Mouse (Mus musculus): ENCODE data around the gene Drc7. TPM values are rescaled to one million over a fixed set of nuclear protein-coding genes. Genes with fewer than 3 reads are reported as not detected.
"Not testable (repeated sequence)": the region's sequence is repeated elsewhere in the genome, so short reads cannot be mapped to it uniquely, and the experiment has no call there.

Drc7 gene
- not detected for total RNA-seq (2018; cell fraction: chromatin; rRNA removed)
- not detected for total RNA-seq (2018; cell fraction: cytosol; rRNA removed)
- total RNA-seq (2018; cell fraction: nucleus; rRNA removed), result not detected
- polyA plus RNA-seq (2018), result not detected in 3 replicates

GRCm38 (mm10) chr8:95054927-95055510, at the start of gene Drc7:
Drc7 (plus strand) TSS chr8:95055103.
- Histone ChIP-seq H3K36me3 (ENCODE audit: inconsistent target) (no peaks in the 10 kb centered on the region), H3K4me3 (ENCODE audit: inconsistent target) (no peak within 1 kb of the TSS), H3K79me2 (ENCODE audit: inconsistent target) (no peaks in the 10 kb centered on the region), H3K27ac (no peak within 1 kb of the TSS)
- WGBS (ENCODE audit: missing documents), result 50% methylated on average over 1 of the region's 2 CpGs

GRCm38 (mm10) chr8:95012442-95012919, 42.4 kb upstream of the Drc7 start:
- Histone ChIP-seq H3K27ac (no peak overlapping the region), H3K4me3 (ENCODE audit: inconsistent target) (no peak overlapping the region), H3K79me2 (ENCODE audit: inconsistent target) (no peaks in the 10 kb centered on the region), H3K36me3 (ENCODE audit: inconsistent target) (no peaks in the 10 kb centered on the region)
- WGBS (ENCODE audit: missing documents), result 26% methylated on average over 15 of the region's 15 CpGs

GRCm38 (mm10) chr8:95015866-95016265, 39.0 kb upstream of the Drc7 start:
- H3K79me2 ChIP-seq (ENCODE audit: inconsistent target), result no peaks in the 10 kb centered on the region

GRCm38 (mm10) chr8:95016684-95017083, 38.2 kb upstream of the Drc7 start:
- no peaks in the 10 kb centered on the region for H3K36me3 ChIP-seq (ENCODE audit: inconsistent target)
- WGBS (ENCODE audit: missing documents), result 84% methylated on average over 4 of the region's 4 CpGs
- no peak overlapping the region for H3K4me3 ChIP-seq (ENCODE audit: inconsistent target)
- H3K27ac ChIP-seq, result no peak overlapping the region
- no peaks in the 10 kb centered on the region for H3K79me2 ChIP-seq (ENCODE audit: inconsistent target)

More at GRCm38 (mm10) chr8:95015866-95016265, 39.0 kb upstream of the Drc7 start:
- Histone ChIP-seq H3K27ac (no peak overlapping the region), H3K4me3 (ENCODE audit: inconsistent target) (no peak overlapping the region), H3K36me3 (ENCODE audit: inconsistent target) (no peaks in the 10 kb centered on the region)
- WGBS (ENCODE audit: missing documents), result 100% methylated on average over 3 of the region's 4 CpGs

- no peaks in the 10 kb centered on the region for H3K79me2 ChIP-seq (ENCODE audit: inconsistent target)
- no peaks in the 10 kb centered on the region for H3K36me3 ChIP-seq (ENCODE audit: inconsistent target)
- H3K27ac ChIP-seq, result no peak within 1 kb of the TSS
- H3K4me3 ChIP-seq (ENCODE audit: inconsistent target), result no peak within 1 kb of the TSS
- WGBS (ENCODE audit: missing documents), result 47% methylated on average over 11 of the region's 11 CpGs
Observed at GRCm38 (mm10) chr8:95017451-95017850, 37.5 kb upstream of the Drc7 start, which contains the start of gene Adgrg3. Adgrg3 (plus strand) TSS chr8:95017692.

GRCm38 (mm10) chr8:95017969-95018635, 36.8 kb upstream of the Drc7 start:
- no peak overlapping the region for H3K4me3 ChIP-seq (ENCODE audit: inconsistent target)
- 84% methylated on average over 9 of the region's 9 CpGs for WGBS (ENCODE audit: missing documents)
- no peak overlapping the region for H3K27ac ChIP-seq
- H3K79me2 ChIP-seq (ENCODE audit: inconsistent target), result no peaks in the 10 kb centered on the region
- H3K36me3 ChIP-seq (ENCODE audit: inconsistent target), result no peaks in the 10 kb centered on the region

GRCm38 (mm10) chr8:95020293-95020777, 34.6 kb upstream of the Drc7 start:
- Histone ChIP-seq H3K27ac (no peak overlapping the region), H3K79me2 (ENCODE audit: inconsistent target) (no peaks in the 10 kb centered on the region), H3K4me3 (ENCODE audit: inconsistent target) (no peak overlapping the region; the same call in 1 of the 2 replicates), H3K36me3 (ENCODE audit: inconsistent target) (no peaks in the 10 kb centered on the region)
- 19% methylated on average over 12 of the region's 12 CpGs for WGBS (ENCODE audit: missing documents)

- no peaks in the 10 kb centered on the region for H3K36me3 ChIP-seq (ENCODE audit: inconsistent target)
- no peak overlapping the region for H3K27ac ChIP-seq
- H3K79me2 ChIP-seq (ENCODE audit: inconsistent target), result no peaks in the 10 kb centered on the region
- no peak overlapping the region; the same call in 1 of the 2 replicates for H3K4me3 ChIP-seq (ENCODE audit: inconsistent target)
- 22% methylated on average over 10 of the region's 10 CpGs for WGBS (ENCODE audit: missing documents)
Observed at GRCm38 (mm10) chr8:95020821-95021220, 34.1 kb upstream of the Drc7 start.

GRCm38 (mm10) chr8:95023201-95023600, 31.7 kb upstream of the Drc7 start:
- H3K27ac ChIP-seq, result no peak overlapping the region
- no peak overlapping the region for H3K4me3 ChIP-seq (ENCODE audit: inconsistent target)
- no peaks in the 10 kb centered on the region for H3K36me3 ChIP-seq (ENCODE audit: inconsistent target)
- 80% methylated on average over 8 of the region's 8 CpGs for WGBS (ENCODE audit: missing documents)
- H3K79me2 ChIP-seq (ENCODE audit: inconsistent target), result no peaks in the 10 kb centered on the region

- H3K36me3 ChIP-seq (ENCODE audit: inconsistent target), result no peaks in the 10 kb centered on the region
- WGBS (ENCODE audit: missing documents), result 57% methylated on average over 4 of the region's 4 CpGs
- H3K4me3 ChIP-seq (ENCODE audit: inconsistent target), result no peak overlapping the region
- no peaks in the 10 kb centered on the region for H3K79me2 ChIP-seq (ENCODE audit: inconsistent target)
- H3K27ac ChIP-seq, result peak overlapping the region; percentile 37
Observed at GRCm38 (mm10) chr8:95024387-95024786, 30.5 kb upstream of the Drc7 start.

- Histone ChIP-seq H3K36me3 (ENCODE audit: inconsistent target) (no peaks in the 10 kb centered on the region), H3K4me3 (ENCODE audit: inconsistent target) (no peak overlapping the region), H3K79me2 (ENCODE audit: inconsistent target) (no peaks in the 10 kb centered on the region), H3K27ac (no peak overlapping the region)
- WGBS (ENCODE audit: missing documents), result 100% methylated on average over 1 of the region's 2 CpGs
Observed at GRCm38 (mm10) chr8:95025421-95025820, 29.5 kb upstream of the Drc7 start.

GRCm38 (mm10) chr8:95028391-95028790, 26.5 kb upstream of the Drc7 start:
- not testable (repeated sequence) for H3K4me3 ChIP-seq (ENCODE audit: inconsistent target); H3K36me3 ChIP-seq (ENCODE audit: inconsistent target); H3K27ac ChIP-seq; H3K79me2 ChIP-seq (ENCODE audit: inconsistent target)
- 88% methylated on average over 5 of the region's 7 CpGs for WGBS (ENCODE audit: missing documents)

- Histone ChIP-seq H3K79me2 (ENCODE audit: inconsistent target) (no peaks in the 10 kb centered on the region), H3K36me3 (ENCODE audit: inconsistent target) (no peaks in the 10 kb centered on the region), H3K27ac (peak overlapping the region; percentile 41), H3K4me3 (ENCODE audit: inconsistent target) (no peak overlapping the region)
- 17% methylated on average over 7 of the region's 7 CpGs for WGBS (ENCODE audit: missing documents)
Observed at GRCm38 (mm10) chr8:95037106-95037925, 17.6 kb upstream of the Drc7 start.

GRCm38 (mm10) chr8:95041883-95042784, 12.8 kb upstream of the Drc7 start:
- H3K4me3 ChIP-seq (ENCODE audit: inconsistent target), result no peak overlapping the region
- no peaks in the 10 kb centered on the region for H3K79me2 ChIP-seq (ENCODE audit: inconsistent target)
- H3K36me3 ChIP-seq (ENCODE audit: inconsistent target), result no peaks in the 10 kb centered on the region
- H3K27ac ChIP-seq, result no peak overlapping the region
- WGBS (ENCODE audit: missing documents), result 92% methylated on average over 6 of the region's 6 CpGs
